Mouse (Mus musculus): ENCODE data around the gene Olfr1211. TPM values are rescaled to one million over a fixed set of nuclear protein-coding genes. Genes with fewer than 3 reads are reported as not detected.

The Olfr1211 gene
- total RNA-seq (2023) = not detected

GRCm38 (mm10) chr2:88938011-88938410 is at the start of gene Olfr1211:
Olfr1211 (minus strand) TSS chr2:88938111.

DNA sequence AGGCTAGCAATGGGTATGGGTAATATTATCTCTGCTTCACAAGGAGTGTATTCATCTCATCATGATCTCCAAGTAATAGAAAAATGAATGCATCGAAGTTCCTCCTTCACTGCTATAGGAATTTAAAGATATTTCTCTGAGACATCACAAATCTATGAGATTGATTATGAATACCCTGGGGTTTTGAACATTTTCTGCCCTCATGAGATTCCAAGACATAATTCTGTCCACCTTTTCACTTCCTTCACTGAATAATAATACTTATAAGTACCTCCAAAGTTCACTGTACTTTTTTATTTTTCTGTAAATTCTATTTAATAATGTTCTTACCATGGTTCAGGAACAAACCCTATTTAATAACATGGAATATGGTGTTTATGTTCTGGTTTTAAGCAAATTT is 42.3 kb upstream of the Olfr1211 start, which contains the start of gene Gm13762:
Gm13762 (minus strand) TSS at position 101 of the 400 bp plus-strand sequence.

DNA sequence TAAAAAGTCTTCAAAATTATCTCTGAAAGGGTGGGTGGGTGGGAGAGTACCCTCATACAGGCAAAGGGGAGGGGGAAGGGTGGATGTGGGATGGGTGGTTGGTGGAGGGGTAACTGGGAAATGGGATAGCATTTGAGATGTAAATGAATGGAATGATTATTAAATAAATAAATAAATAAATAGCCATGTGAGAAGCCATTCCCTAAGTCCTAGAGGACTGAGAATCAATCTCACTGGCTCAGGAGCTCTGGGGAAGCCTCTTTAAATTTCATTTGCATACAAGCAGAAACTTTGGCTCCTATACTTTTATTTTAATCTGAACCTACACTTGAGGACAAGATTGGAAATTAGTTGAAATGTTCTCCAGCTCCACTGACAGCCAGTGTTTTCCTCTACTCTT is 15.8 kb upstream of the Olfr1211 start, which contains the start of gene Olfr1212:
Olfr1212 (plus strand) TSS at position 301 of the 400 bp plus-strand sequence.

DNA sequence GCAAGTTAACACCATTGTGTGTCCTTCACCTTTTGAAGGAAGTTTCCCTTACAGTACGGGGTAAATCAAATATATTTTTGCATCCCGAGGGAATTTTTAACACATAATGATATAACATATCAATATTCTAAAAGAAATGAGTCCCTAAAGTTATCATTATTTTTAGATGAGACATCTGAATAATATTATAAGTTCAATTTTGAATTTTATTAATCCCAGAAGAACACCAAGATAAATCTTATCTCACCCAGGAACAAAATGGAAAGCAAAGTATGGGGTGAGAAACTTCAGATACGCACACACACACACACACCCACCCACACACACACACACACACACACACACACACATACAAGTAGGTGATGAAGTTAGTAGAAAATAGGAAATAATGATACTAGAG is 22.9 kb downstream of the Olfr1211 start, which contains the start of gene Olfr1209:
Olfr1209 (minus strand) TSS at position 101 of the 400 bp plus-strand sequence.

GRCm38 (mm10) chr2:88902211-88902610 is 35.7 kb downstream of the Olfr1211 start, which contains the start of gene Olfr1208:
Olfr1208 (minus strand) TSS chr2:88902311.

Other genes starting within 250 kb of the Olfr1211 start
- gene Olfr1195, start 248.9 kb downstream of the Olfr1211 start, total RNA-seq (2023) = not detected
- not detected for gene Olfr1196, start 233.5 kb downstream of the Olfr1211 start, total RNA-seq (2023)
- not detected for gene Olfr1197, start 205.7 kb downstream of the Olfr1211 start, total RNA-seq (2023)
- gene Olfr1198, start 186.7 kb downstream of the Olfr1211 start, total RNA-seq (2023) = not detected
- gene Olfr1199, start 177.6 kb downstream of the Olfr1211 start, total RNA-seq (2023) = not detected
- not detected for gene Olfr1200, start 167.6 kb downstream of the Olfr1211 start, total RNA-seq (2023)
- not detected for gene Olfr1201, start 145.1 kb downstream of the Olfr1211 start, total RNA-seq (2023)
- not detected for gene Olfr1202, start 123.6 kb downstream of the Olfr1211 start, total RNA-seq (2023)
- gene Olfr1205, start 108.4 kb downstream of the Olfr1211 start, total RNA-seq (2023) = not detected
- not detected for gene Olfr1204, start 88.8 kb downstream of the Olfr1211 start, total RNA-seq (2023)
- gene Olfr1206, start 74.9 kb downstream of the Olfr1211 start, total RNA-seq (2023) = not detected
- gene Olfr1208, start 35.8 kb downstream of the Olfr1211 start, total RNA-seq (2023) = not detected
- not detected for gene Olfr1209, start 23.0 kb downstream of the Olfr1211 start, total RNA-seq (2023)
- gene Olfr1212, start 15.9 kb upstream of the Olfr1211 start, total RNA-seq (2023) = not detected
- not detected for gene Gm13762, start 42.2 kb upstream of the Olfr1211 start, total RNA-seq (2023)
- not detected for gene Olfr1214, start 54.5 kb upstream of the Olfr1211 start, total RNA-seq (2023)
- not detected for gene Olfr1215, start 68.9 kb upstream of the Olfr1211 start, total RNA-seq (2023)
- not detected for gene Olfr1216, start 80.2 kb upstream of the Olfr1211 start, total RNA-seq (2023)
- gene Olfr1217, start 94.0 kb upstream of the Olfr1211 start, total RNA-seq (2023) = not detected
- gene Olfr1218, start 123.1 kb upstream of the Olfr1211 start, total RNA-seq (2023) = not detected
- gene Olfr1219, start 145.4 kb upstream of the Olfr1211 start, total RNA-seq (2023) = not detected
- gene Olfr1220, start 168.7 kb upstream of the Olfr1211 start, total RNA-seq (2023) = not detected
- not detected for gene Olfr1221, start 179.2 kb upstream of the Olfr1211 start, total RNA-seq (2023)
- not detected for gene Olfr1222, start 194.9 kb upstream of the Olfr1211 start, total RNA-seq (2023)
- gene Olfr1223, start 213.4 kb upstream of the Olfr1211 start, total RNA-seq (2023) = not detected
- not detected for gene Olfr1224-ps1, start 226.0 kb upstream of the Olfr1211 start, total RNA-seq (2023)
- not detected for gene Olfr1225, start 236.6 kb upstream of the Olfr1211 start, total RNA-seq (2023)

All from neutrophil, adult 59 days (primary cell).